Mouse (Mus musculus): ENCODE measurements at regions not wholly inside any gene's neighbourhood (a gene's known extent, or its start where the extent isn't known, plus 50 kb on each side); places are given as distances from the start of the nearest gene placed in this dataset.

DNA sequence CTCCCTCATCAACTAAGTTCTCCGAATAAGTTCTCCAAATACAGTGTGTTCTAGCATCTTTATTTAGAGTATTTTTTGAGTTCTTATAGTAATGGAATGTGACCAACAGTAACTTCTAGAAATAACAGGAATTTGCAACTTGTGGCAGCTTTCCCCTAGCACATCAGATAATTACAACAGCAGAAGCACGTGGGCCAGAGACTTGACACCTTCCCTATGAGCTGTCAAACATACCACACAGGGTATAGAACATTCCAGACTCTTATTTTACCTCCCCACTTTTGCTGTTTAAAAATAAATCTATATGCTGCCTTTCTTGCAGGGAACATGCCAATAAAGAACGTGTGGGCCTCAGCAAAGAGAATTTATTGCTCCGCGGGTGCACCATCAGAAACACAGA is 77.4 kb upstream of the Commd8 start:
- H3K9ac ChIP-seq (ENCODE audit: low read length) = no peak overlapping the region
- H3K4me2 ChIP-seq (ENCODE audit: low read length) = no peak overlapping the region
- no peak overlapping the region for H3K27ac ChIP-seq (replicated peaks in 1 of 2; ENCODE audit: control insufficient read depth in 1 of 2, insufficient read depth in 1 of 2, low read depth in 2 of 2, low read length in 2 of 2)
- H3K9me3 ChIP-seq (ENCODE audit: control insufficient read depth, low read length) = no peaks in the 10 kb centered on the region
- H3K4me3 ChIP-seq (ENCODE audit: control insufficient read depth in 1 of 2, insufficient read depth in 1 of 2, low read depth in 1 of 2, low read length in 2 of 2) = no peak overlapping the region
- WGBS = 82% methylated on average over 5 of the region's 5 CpGs
- no peak for ATAC-seq (ENCODE audit: insufficient number of reproducible peaks, insufficient read depth, low FRiP score, low read depth)
- peaks cover 17% of the 10 kb centered on the region; the same call in 1 of the 2 replicates for H3K36me3 ChIP-seq (ENCODE audit: control insufficient read depth, insufficient read depth, low read length)
- no peaks in the 10 kb centered on the region for H3K27me3 ChIP-seq (ENCODE audit: control insufficient read depth, insufficient read depth, low read length)
- no peaks in the 10 kb centered on the region for H3K4me1 ChIP-seq (ENCODE audit: control insufficient read depth in 2 of 2, insufficient read depth in 2 of 2, low read length in 2 of 2)

DNA sequence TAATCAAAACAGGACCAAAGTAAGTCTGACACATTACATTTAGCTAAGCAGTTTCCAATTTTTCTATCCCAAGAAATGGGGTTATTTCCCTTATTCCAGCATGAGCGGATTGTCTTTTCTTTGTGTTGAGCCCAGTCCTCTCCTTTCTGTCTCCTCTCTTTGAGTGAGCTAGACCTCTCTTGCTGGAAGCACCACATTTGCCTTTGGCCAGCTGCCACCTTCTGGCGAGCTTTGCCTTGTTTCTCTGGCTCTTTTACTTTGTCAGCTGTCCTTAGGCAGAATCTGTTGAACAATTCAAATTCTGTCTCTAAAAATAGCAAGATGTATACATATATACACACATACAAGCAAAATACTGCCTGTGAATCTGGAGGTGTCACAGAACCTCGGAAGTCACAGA is 76.1 kb upstream of the Commd8 start:
- H3K36me3 ChIP-seq (ENCODE audit: control insufficient read depth, insufficient read depth, low read length) = peaks cover 21% of the 10 kb centered on the region
- 66% methylated on average over 3 of the region's 3 CpGs for WGBS
- no peak for ATAC-seq (ENCODE audit: insufficient number of reproducible peaks, insufficient read depth, low FRiP score, low read depth)
- H3K9me3 ChIP-seq (ENCODE audit: control insufficient read depth, low read length) = no peaks in the 10 kb centered on the region
- H3K4me2 ChIP-seq (ENCODE audit: low read length) = no peak overlapping the region
- no peak overlapping the region for H3K27ac ChIP-seq (replicated peaks in 1 of 2; ENCODE audit: control insufficient read depth in 1 of 2, insufficient read depth in 1 of 2, low read depth in 2 of 2, low read length in 2 of 2)
- H3K27me3 ChIP-seq (ENCODE audit: control insufficient read depth, insufficient read depth, low read length) = no peaks in the 10 kb centered on the region
- H3K4me3 ChIP-seq (ENCODE audit: control insufficient read depth in 1 of 2, insufficient read depth in 1 of 2, low read depth in 1 of 2, low read length in 2 of 2) = no peak overlapping the region
- H3K9ac ChIP-seq (ENCODE audit: low read length) = no peak overlapping the region
- no peaks in the 10 kb centered on the region for H3K4me1 ChIP-seq (ENCODE audit: control insufficient read depth in 2 of 2, insufficient read depth in 2 of 2, low read length in 2 of 2)

GRCm38 (mm10) chr5:72242981-72243380 is 75.0 kb upstream of the Commd8 start:
- no peak for ATAC-seq (ENCODE audit: insufficient number of reproducible peaks, insufficient read depth, low FRiP score, low read depth)
- WGBS = 63% methylated on average over 3 of the region's 3 CpGs
- Histone ChIP-seq H3K4me2 (ENCODE audit: low read length) (no peak overlapping the region), H3K9ac (ENCODE audit: low read length) (no peak overlapping the region), H3K9me3 (ENCODE audit: control insufficient read depth, low read length) (no peaks in the 10 kb centered on the region), H3K36me3 (ENCODE audit: control insufficient read depth, insufficient read depth, low read length) (peaks cover 24% of the 10 kb centered on the region), H3K27me3 (ENCODE audit: control insufficient read depth, insufficient read depth, low read length) (no peaks in the 10 kb centered on the region), H3K4me3 (ENCODE audit: control insufficient read depth in 1 of 2, insufficient read depth in 1 of 2, low read depth in 1 of 2, low read length in 2 of 2) (no peak overlapping the region), H3K27ac (replicated peaks in 1 of 2; ENCODE audit: control insufficient read depth in 1 of 2, insufficient read depth in 1 of 2, low read depth in 2 of 2, low read length in 2 of 2) (no peak overlapping the region), H3K4me1 (ENCODE audit: control insufficient read depth in 2 of 2, insufficient read depth in 2 of 2, low read length in 2 of 2) (no peaks in the 10 kb centered on the region)

DNA sequence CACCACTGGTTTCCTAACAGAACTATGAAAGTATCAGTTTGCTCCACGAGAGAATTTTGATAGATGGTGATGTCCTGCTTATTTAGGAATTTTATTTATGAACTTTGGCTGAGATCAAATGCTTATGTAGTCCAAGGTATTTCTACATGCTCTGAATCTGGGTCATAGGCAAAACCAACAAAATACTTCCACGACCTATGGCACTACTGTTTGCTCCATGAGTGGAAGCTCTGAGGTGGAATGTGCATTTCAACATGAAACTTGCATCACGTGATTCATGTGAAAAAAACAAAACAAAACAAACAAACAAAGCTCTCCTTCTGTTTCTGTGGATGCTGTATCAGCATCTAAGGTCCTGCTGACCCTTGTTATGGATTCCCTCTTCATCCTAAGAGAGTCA is 73.5 kb upstream of the Commd8 start:
- Histone ChIP-seq H3K36me3 (ENCODE audit: control insufficient read depth, insufficient read depth, low read length) (peaks cover 13% of the 10 kb centered on the region), H3K4me2 (ENCODE audit: low read length) (no peak overlapping the region), H3K4me3 (ENCODE audit: control insufficient read depth in 1 of 2, insufficient read depth in 1 of 2, low read depth in 1 of 2, low read length in 2 of 2) (no peak overlapping the region), H3K27me3 (ENCODE audit: control insufficient read depth, insufficient read depth, low read length) (no peaks in the 10 kb centered on the region), H3K27ac (replicated peaks in 1 of 2; ENCODE audit: control insufficient read depth in 1 of 2, insufficient read depth in 1 of 2, low read depth in 2 of 2, low read length in 2 of 2) (no peak overlapping the region), H3K9ac (ENCODE audit: low read length) (no peak overlapping the region), H3K4me1 (ENCODE audit: control insufficient read depth in 2 of 2, insufficient read depth in 2 of 2, low read length in 2 of 2) (no peaks in the 10 kb centered on the region), H3K9me3 (ENCODE audit: control insufficient read depth, low read length) (no peaks in the 10 kb centered on the region)
- ATAC-seq (ENCODE audit: insufficient number of reproducible peaks, insufficient read depth, low FRiP score, low read depth) = no peak
- WGBS = 79% methylated on average over 3 of the region's 3 CpGs

GRCm38 (mm10) chr5:72240271-72240670 is 72.3 kb upstream of the Commd8 start:
- Histone ChIP-seq H3K4me2 (ENCODE audit: low read length) (no peak overlapping the region), H3K27ac (replicated peaks in 1 of 2; ENCODE audit: control insufficient read depth in 1 of 2, insufficient read depth in 1 of 2, low read depth in 2 of 2, low read length in 2 of 2) (no peak overlapping the region), H3K4me1 (ENCODE audit: control insufficient read depth in 2 of 2, insufficient read depth in 2 of 2, low read length in 2 of 2) (no peaks in the 10 kb centered on the region), H3K4me3 (ENCODE audit: control insufficient read depth in 1 of 2, insufficient read depth in 1 of 2, low read depth in 1 of 2, low read length in 2 of 2) (no peak overlapping the region), H3K27me3 (ENCODE audit: control insufficient read depth, insufficient read depth, low read length) (no peaks in the 10 kb centered on the region), H3K36me3 (ENCODE audit: control insufficient read depth, insufficient read depth, low read length) (peaks cover 6% of the 10 kb centered on the region; the same call in 1 of the 2 replicates), H3K9ac (ENCODE audit: low read length) (no peak overlapping the region), H3K9me3 (ENCODE audit: control insufficient read depth, low read length) (no peaks in the 10 kb centered on the region)
- WGBS = 89% methylated on average over 7 of the region's 7 CpGs
- no peak for ATAC-seq (ENCODE audit: insufficient number of reproducible peaks, insufficient read depth, low FRiP score, low read depth)

DNA sequence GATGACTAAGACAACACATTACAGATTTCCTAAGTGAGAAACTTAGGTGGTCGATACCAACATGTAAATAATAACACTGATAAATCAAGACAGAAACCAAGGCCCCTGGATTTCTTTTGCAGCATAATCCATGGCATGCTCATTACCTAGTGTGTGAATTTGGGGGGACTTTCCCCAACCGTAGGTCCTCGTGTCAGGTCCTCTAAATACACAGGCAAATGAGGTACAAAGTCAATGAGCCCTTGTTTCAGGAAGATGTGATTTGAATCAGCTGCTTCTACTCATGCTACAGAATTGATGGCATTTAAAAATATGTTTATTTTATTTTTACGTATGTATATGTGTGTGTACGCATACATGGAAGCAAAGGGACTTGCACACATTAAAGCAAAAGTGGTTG is 59.0 kb upstream of the Commd8 start:
- Histone ChIP-seq H3K4me2 (ENCODE audit: low read length) (no peak overlapping the region), H3K27me3 (ENCODE audit: control insufficient read depth, insufficient read depth, low read length) (no peaks in the 10 kb centered on the region), H3K4me3 (ENCODE audit: control insufficient read depth in 1 of 2, insufficient read depth in 1 of 2, low read depth in 1 of 2, low read length in 2 of 2) (no peak overlapping the region), H3K9ac (ENCODE audit: low read length) (no peak overlapping the region), H3K9me3 (ENCODE audit: control insufficient read depth, low read length) (no peaks in the 10 kb centered on the region), H3K4me1 (ENCODE audit: control insufficient read depth in 2 of 2, insufficient read depth in 2 of 2, low read length in 2 of 2) (peaks cover 3 to 17% of the 10 kb centered on the region in 2 experiments), H3K36me3 (ENCODE audit: control insufficient read depth, insufficient read depth, low read length) (0 out of 2 replicates have a peak, but pooled peaks cover 13% of the 10 kb centered on the region), H3K27ac (replicated peaks in 1 of 2; ENCODE audit: control insufficient read depth in 1 of 2, insufficient read depth in 1 of 2, low read depth in 2 of 2, low read length in 2 of 2) (no peak overlapping the region)
- 89% methylated on average over 5 of the region's 5 CpGs for WGBS
- no peak for ATAC-seq (ENCODE audit: insufficient number of reproducible peaks, insufficient read depth, low FRiP score, low read depth)

DNA sequence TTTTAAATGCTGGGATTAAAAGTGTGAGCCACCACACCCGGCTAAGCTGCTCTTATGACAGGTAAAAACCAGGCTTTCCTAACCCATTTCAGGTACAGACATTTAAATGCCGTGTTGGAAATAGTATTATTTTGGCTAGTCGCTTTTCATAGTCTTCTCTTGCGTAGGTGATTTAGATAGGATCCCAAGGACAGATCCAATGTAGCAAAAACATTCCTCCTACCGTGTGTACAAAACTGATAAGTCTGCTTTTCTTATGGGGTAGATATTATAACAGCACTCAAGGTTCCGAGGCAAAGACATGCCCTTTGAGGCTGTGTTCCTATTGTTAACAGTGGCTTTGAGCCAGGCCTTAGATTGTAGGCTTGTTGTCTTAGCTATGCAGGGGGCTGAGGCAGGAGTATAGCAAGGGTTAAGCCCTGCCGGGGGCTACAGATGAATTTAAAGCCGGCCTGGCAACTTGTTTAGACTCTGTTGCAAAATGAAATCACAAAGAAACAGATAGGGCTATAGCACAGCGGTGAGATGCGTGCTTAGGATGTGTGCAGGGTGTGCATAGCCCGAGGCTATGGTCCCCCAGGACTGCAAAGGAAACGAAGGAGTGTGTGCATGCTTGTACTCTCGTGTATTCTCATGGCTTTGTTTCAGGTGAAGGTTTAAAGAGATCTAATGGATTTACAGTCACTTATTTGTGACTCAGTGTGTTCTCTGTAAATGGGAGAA is 57.7 kb upstream of the Commd8 start:
- H3K27ac ChIP-seq (replicated peaks in 1 of 2; ENCODE audit: control insufficient read depth in 1 of 2, insufficient read depth in 1 of 2, low read depth in 2 of 2, low read length in 2 of 2) = no peak overlapping the region
- WGBS = 63% methylated on average over 13 of the region's 13 CpGs
- H3K4me3 ChIP-seq (ENCODE audit: control insufficient read depth in 1 of 2, insufficient read depth in 1 of 2, low read depth in 1 of 2, low read length in 2 of 2) = no peak overlapping the region
- H3K36me3 ChIP-seq (ENCODE audit: control insufficient read depth, insufficient read depth, low read length) = 0 out of 2 replicates have a peak, but pooled peaks cover 13% of the 10 kb centered on the region
- no peaks in the 10 kb centered on the region for H3K27me3 ChIP-seq (ENCODE audit: control insufficient read depth, insufficient read depth, low read length)
- peaks cover 3 to 17% of the 10 kb centered on the region in 2 experiments for H3K4me1 ChIP-seq (ENCODE audit: control insufficient read depth in 2 of 2, insufficient read depth in 2 of 2, low read length in 2 of 2)
- H3K9me3 ChIP-seq (ENCODE audit: control insufficient read depth, low read length) = no peaks in the 10 kb centered on the region
- H3K9ac ChIP-seq (ENCODE audit: low read length) = no peak overlapping the region
- H3K4me2 ChIP-seq (ENCODE audit: low read length) = no peak overlapping the region; the same call in 1 of the 2 replicates
- no peak for ATAC-seq (ENCODE audit: insufficient number of reproducible peaks, insufficient read depth, low FRiP score, low read depth)

- Histone ChIP-seq H3K4me2 (ENCODE audit: low read length) (peak overlapping the region; percentile 36), H3K36me3 (ENCODE audit: control insufficient read depth, insufficient read depth, low read length) (0 out of 2 replicates have a peak, but pooled peaks cover 7% of the 10 kb centered on the region), H3K27ac (replicated peaks in 1 of 2; ENCODE audit: control insufficient read depth in 1 of 2, insufficient read depth in 1 of 2, low read depth in 2 of 2, low read length in 2 of 2) (no peak overlapping the region), H3K4me1 (ENCODE audit: control insufficient read depth in 2 of 2, insufficient read depth in 2 of 2, low read length in 2 of 2) (peaks cover 3 to 17% of the 10 kb centered on the region in 2 experiments), H3K27me3 (ENCODE audit: control insufficient read depth, insufficient read depth, low read length) (no peaks in the 10 kb centered on the region), H3K9ac (ENCODE audit: low read length) (no peak overlapping the region), H3K9me3 (ENCODE audit: control insufficient read depth, low read length) (no peaks in the 10 kb centered on the region), H3K4me3 (ENCODE audit: control insufficient read depth in 1 of 2, insufficient read depth in 1 of 2, low read depth in 1 of 2, low read length in 2 of 2) (no peak overlapping the region)
- 39% methylated on average over 7 of the region's 7 CpGs for WGBS
- ATAC-seq (ENCODE audit: insufficient number of reproducible peaks, insufficient read depth, low FRiP score, low read depth) = no peak
Measured at GRCm38 (mm10) chr5:72225056-72225455, 57.1 kb upstream of the Commd8 start.

Measured in heart, embryonic 14.5 days (tissue).